Mouse (Mus musculus): Measurements from ENCODE around the gene Ncoa1.

Gene Ncoa1

DNA sequence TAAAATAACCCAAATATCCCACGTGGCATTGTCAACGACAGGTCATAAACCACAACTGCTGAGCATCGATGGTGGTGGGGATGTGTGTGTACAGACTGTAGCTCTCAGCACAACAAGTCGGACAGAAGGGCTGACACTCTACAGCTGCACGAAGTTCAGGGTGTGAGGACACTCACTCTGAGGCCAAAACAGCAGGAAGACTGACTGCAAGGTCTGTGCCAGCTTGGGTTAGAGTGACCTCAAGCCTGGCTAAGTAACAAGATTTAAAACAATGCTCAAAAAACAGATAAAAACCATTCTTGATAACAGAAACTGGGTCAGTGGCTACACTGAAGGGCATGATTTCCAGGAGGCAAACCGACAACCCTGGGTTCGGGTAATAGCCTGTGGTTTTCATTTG is 246.8 kb downstream of the Ncoa1 start:
- DNase-seq (ENCODE audit: low spot score in 2 of 2): no peak

DNA sequence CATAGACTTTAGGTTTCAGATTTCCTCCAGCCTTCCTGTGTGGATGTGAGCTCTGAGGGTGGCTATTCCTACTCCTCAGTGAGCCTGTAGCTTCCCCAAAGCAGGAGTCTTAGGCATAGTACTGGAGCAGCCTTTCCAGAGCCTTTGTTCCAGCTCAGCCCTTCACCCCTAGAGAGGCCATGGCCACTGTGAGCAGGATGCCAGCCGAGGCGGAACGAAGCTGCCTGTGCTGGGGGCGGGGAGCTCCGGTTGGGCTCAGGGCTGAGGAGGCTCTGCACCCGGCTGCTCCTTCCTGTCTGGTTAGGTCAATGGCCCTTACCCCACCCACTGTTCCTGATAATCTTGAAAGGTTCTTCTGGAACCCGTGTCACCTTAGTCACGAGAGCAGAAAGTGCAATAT is 264.1 kb downstream of the Ncoa1 start:
- DNase-seq (ENCODE audit: low spot score in 2 of 2): no peak

DNA sequence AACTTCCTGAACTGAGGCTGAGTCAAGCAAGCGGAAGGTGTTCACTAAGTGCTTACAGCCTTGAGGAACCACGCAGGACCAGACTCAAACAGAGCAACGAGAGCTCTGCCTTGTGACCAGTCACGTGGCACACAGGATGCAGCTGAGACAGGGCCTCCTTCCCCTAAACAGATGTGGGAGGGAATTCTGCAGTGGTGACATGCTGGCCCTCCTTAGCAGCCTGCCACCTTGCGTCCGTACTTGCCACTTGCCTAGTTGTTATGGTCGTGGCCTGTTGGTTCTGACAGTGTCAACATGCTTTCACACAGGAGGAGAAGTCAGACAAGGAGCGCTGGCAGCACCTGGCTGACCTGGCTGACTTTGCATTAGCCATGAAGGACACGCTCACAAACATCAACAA is 265.8 kb downstream of the Ncoa1 start:
- DNase-seq (ENCODE audit: low spot score in 2 of 2): no peak

DNA sequence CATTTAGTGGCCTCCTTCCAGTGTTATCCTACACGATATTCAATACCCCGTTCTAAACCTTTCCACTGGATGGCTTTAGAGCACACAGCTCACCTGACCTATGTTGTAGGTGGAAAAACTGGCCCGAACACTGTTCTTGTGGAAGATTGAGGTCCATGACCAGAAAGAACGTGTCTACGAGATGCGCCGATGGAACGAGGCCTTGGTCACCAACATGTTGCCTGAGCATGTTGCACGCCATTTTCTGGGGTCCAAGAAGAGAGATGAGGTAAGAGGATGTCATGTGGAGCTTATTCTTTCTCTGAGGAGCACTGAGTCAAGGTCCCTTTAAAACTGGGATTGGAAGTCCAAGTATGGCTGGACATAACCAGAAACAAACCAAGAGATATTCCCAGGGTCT is 267.8 kb downstream of the Ncoa1 start:
- DNase-seq (ENCODE audit: low spot score in 2 of 2): no peak

DNA sequence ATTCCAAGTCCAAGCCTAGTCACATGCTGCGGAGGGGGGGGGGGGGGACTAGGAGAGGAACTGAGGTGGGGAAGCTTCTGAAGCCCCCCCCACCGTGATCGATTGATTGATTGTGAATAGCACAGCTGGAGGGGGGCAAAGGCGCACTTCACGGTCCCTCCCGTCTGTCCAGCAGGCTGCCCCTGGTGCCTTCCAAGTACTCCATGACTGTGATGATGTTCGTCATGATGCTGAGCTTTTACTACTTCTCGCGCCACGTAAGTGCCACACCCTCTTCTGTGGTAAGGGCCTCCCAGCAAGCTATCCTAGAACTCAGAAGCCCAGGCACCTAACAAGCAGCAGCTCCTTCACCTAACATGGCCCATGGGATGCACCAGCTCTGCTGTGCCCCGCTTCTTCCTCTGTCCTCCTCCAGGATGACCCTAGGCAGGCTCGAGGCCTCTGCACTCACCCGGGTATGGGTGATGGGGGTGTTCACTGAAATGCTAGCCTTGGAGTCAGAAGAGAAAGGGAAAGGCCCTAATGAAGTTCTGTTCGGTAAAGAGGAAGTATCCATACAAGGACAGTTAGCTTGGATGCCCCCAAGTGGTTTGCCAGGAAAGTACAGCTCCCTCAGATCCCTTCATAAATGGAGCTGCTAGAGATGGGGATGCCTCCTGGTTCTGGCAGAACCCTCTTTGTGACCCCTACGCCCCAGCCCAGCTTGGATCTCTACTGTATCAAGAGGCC is 268.4 kb downstream of the Ncoa1 start:
- peak; percentile 26 to 33 for DNase-seq (ENCODE audit: low spot score in 2 of 2)

DNA sequence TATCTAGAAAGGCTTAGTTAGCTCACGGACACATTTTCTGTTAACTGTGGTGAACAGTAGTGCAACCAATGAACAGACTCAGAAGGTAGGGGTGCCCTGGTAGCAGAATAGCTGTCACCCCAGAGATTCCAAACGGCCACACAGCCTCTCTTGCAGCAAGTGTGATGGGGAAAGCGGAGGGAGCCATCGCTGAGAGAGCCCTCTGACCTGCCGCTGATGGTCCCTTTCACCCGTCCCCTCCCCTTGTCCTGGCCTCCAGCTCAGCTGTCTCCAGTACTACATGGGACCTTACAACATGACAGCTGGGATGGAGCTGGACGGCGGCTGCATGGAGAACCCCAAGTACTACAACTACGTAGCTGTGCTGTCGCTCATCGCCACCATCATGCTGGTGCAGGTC is 270.9 kb downstream of the Ncoa1 start:
- DNase-seq (ENCODE audit: low spot score in 2 of 2): no peak

DNA sequence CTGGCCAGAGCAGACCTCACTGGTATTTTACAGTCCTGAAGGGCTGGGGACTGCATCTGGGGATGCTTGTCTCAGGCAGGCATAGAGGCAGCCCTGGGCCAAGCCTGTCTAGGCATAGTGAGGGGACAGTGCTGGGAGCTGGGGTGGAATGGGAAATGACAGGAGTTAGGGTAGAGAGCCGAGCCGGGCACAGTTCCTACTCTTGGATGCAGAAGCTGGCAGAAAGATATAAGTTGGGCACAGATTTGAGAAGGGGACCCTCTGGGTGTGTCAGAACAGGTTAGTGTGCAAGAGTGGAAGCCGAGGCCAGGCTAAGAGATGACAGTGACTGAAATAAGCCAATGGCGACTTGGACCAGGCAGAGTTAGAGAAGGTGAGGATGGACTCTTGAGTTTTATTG is 274.8 kb downstream of the Ncoa1 start:
- DNase-seq (ENCODE audit: low spot score in 2 of 2): no peak

DNA sequence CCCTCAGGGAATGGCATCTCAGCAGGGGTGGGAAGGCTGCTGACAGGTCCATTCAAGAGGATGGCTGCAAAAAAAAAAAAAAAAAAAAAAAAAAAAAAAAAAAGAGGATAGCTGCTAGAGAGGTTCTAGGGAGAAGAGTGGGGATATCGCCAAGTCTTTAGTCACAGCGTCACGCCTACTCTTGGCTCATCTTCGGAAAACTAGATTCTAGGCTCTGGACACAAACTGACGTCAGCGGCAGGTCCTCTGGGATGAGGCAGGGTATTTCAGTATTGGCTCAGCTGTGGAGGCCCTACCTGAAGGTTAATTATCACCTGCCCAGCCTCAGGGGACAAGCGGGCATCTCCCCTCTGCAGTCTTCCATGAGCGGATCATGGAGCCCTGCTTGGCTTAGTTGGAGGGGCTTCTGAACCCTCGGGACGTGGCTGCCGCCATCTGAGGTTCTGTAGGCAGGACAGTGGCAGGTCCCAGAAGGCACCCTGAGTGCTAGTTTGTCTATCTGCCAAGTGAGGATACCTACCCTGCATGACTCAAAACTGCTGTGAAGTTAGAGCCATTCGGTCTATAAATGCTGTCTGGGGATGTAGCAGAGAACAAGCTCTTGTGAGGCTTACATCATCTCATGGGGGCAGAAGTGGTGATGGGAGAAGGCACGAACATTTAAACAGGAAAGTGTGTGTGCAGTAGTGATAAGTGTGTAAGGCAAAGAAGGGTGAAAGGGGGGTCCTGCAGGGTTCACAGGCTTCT is 275.4 kb downstream of the Ncoa1 start:
- no peak for DNase-seq (ENCODE audit: low spot score in 2 of 2)

DNA sequence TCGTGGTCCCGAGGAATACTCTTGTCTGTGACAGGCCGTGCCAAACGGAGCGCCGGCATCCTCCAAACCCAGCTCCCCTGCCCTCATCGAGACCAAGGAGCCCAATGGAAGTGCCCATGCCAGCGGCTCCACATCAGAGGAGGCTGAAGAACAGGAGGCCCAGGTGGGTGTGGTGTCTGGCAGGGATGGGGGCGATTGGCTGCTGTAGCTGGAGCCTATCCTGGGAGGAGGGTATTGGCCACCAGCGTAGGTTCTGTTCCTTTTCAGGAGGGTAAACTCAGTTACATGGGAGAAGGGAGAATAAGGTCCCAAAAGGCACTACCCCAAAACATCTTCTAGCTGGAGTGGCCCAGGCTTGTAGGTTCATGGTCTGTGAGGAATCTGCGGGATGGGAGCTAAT is 277.7 kb downstream of the Ncoa1 start:
- DNase-seq (ENCODE audit: low spot score in 2 of 2): no peak

DNA sequence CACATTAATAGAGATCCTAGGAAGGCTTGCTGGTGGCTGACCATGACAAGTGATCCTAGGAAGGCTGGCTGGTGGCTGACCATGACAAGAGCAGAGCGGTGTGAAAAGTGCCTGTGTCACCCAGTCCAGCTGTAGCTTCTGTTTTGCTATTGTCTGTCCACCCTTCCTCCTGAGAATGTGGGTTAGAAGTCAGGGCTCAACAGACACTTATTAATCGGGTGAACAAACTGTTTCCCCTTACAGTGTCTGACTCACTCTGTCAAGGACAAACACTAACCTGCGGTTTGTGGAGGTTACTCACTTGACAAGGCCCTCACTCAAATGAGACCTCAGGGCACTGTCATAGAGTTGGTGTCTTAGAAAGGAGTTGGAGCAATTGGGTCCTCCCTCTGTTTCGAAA is 278.3 kb downstream of the Ncoa1 start:
- no peak for DNase-seq (ENCODE audit: low spot score in 2 of 2)

Measured in urinary bladder, adult 18-20 months (tissue).